Mouse (Mus musculus) myocyte (in vitro differentiated cells): ENCODE data around the gene Meis3. TPM values are rescaled to one million over a fixed set of nuclear protein-coding genes. Genes with fewer than 3 reads are reported as not detected.
A peak's percentile ranks its signal among the peaks of the same experiment; 100 is the strongest.

Experiments
- H3K27me3 ChIP-seq: one replicate; pipeline ENCODE4 v1.6.1; 2011; ENCODE audit not compliant: control insufficient read depth, insufficient read depth, insufficient read length
- H3K36me3 ChIP-seq: one replicate; pipeline ENCODE4 v1.6.1; 2011; ENCODE audit not compliant: control insufficient read depth, insufficient read depth
- H3K4me2 ChIP-seq: one replicate; pipeline ENCODE4 v1.6.1; 2011; ENCODE audit warnings: low read depth, control low read depth
- H3K4me3 ChIP-seq: one replicate; pipeline ENCODE4 v1.5.1; 2011; ENCODE audit warnings: mild to moderate bottlenecking, control low read depth, moderate library complexity
- H3K79me2 ChIP-seq: one replicate; pipeline ENCODE4 v1.6.1; 2011; ENCODE audit not compliant: control insufficient read depth, insufficient read depth
- H3ac ChIP-seq: one replicate; pipeline ENCODE4 v1.6.1; 2011; ENCODE audit not compliant: control insufficient read depth, insufficient read length
- CEBPB ChIP-seq: IDR thresholded peaks from 2 replicates; pipeline ENCODE4 v1.6.1; 2011; ENCODE audit warnings: mild to moderate bottlenecking, moderate library complexity; ENCODE audit not compliant: poor library complexity, insufficient read depth, severe bottlenecking
- E2F4 ChIP-seq: IDR thresholded peaks from one replicate; pipeline ENCODE4 v1.6.1; 2011; ENCODE audit warnings: mild to moderate bottlenecking, control low read depth, moderate library complexity; ENCODE audit not compliant: insufficient read depth
- MAX ChIP-seq: IDR thresholded peaks from one replicate; pipeline ENCODE4 v1.6.1; 2011; ENCODE audit warnings: low read depth, mild to moderate bottlenecking, control low read depth
- MYOD1 ChIP-seq, 3 experiments: IDR thresholded peaks; one replicate each; pipeline ENCODE4 v1.6.1; 2011; ENCODE audit warnings: control low read depth in 2 of 3, low read depth in 2 of 3, mild to moderate bottlenecking in 2 of 3, moderate library complexity in 1 of 3; ENCODE audit not compliant: insufficient read length in 2 of 3, control insufficient read depth in 1 of 3
- MYOG ChIP-seq, 3 experiments: IDR thresholded peaks; one replicate each; pipeline ENCODE4 v1.6.1; 2011; ENCODE audit warnings: control low read depth in 2 of 3, low read depth in 2 of 3, mild to moderate bottlenecking in 2 of 3; ENCODE audit not compliant: insufficient read length in 2 of 3, control insufficient read depth in 1 of 3, insufficient read depth in 1 of 3
- POLR2A ChIP-seq: IDR thresholded peaks from one replicate; pipeline ENCODE4 v1.6.1; 2011; ENCODE audit warnings: low read depth, mild to moderate bottlenecking, control low read depth, moderate library complexity; ENCODE audit not compliant: insufficient read length
- POLR2AphosphoS2 ChIP-seq: IDR thresholded peaks from one replicate; pipeline ENCODE4 v1.6.1; 2011; ENCODE audit warnings: low read depth, control low read depth; ENCODE audit not compliant: insufficient read length
- REST ChIP-seq: IDR thresholded peaks from one replicate; pipeline ENCODE4 v1.6.1; 2011; ENCODE audit warnings: mild to moderate bottlenecking, control low read depth, moderate library complexity; ENCODE audit not compliant: insufficient read depth, insufficient read length
- SRF ChIP-seq: IDR thresholded peaks from one replicate; pipeline ENCODE4 v1.6.1; 2011; ENCODE audit warnings: low read depth; ENCODE audit not compliant: control insufficient read depth, insufficient read length
- TCF12 ChIP-seq: IDR thresholded peaks from one replicate; pipeline ENCODE4 v1.6.1; 2011; ENCODE audit warnings: mild to moderate bottlenecking, control low read depth; ENCODE audit not compliant: poor library complexity, insufficient read depth, severe bottlenecking
- TCF3 ChIP-seq: IDR thresholded peaks from one replicate; pipeline ENCODE4 v1.6.1; 2011; ENCODE audit warnings: low read depth, control low read depth; ENCODE audit not compliant: insufficient read length
- USF1 ChIP-seq: IDR thresholded peaks from one replicate; pipeline ENCODE4 v1.6.1; 2011; ENCODE audit warnings: low read depth, mild to moderate bottlenecking, control low read depth, moderate library complexity
- polyA plus RNA-seq: library from polyadenylated mRNA; unstranded; fragments of >200 nt; fragmentation: generic; extraction: Trizol; gene quantifications from one replicate; pipeline ENCODE4 v1.2.1, GENCODE M21; 2012; ENCODE audit warnings: missing spikeins

The Meis3 gene
- polyA plus RNA-seq, 1 experiment = 2.2 TPM

DNA sequence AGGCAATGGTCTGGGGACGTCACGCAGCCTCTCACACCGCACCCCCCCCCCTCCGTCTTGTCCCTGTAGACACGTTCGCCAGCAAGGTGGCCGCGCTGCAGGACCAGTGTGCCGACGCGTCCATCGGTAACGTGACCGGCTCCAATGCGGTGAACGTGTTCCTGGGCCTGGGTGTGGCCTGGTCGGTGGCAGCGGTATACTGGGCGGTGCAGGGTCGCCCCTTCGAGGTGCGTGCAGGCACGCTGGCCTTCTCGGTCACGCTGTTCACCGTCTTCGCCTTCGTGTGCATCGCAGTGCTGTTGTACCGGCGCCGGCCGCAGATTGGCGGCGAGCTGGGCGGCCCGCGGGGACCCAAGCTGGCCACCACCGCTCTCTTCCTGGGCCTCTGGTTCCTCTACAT, 16.2 kb upstream of the Meis3 start:
- TF ChIP-seq REST (no peak), MYOG (IDR thresholded peaks at IDR 0.05; ENCODE audit: control insufficient read depth in 1 of 3, insufficient read depth in 1 of 3, insufficient read length in 2 of 3, low read depth in 2 of 3) (peak in 1 of 3 experiments; percentile 5)
- Histone ChIP-seq H3K79me2 (no peaks in the 10 kb centered on the region), H3K36me3 (no peaks in the 10 kb centered on the region), H3K4me2 (no peak overlapping the region), H3ac (no peak overlapping the region), H3K4me3 (no peak overlapping the region), H3K27me3 (no peaks in the 10 kb centered on the region)

DNA sequence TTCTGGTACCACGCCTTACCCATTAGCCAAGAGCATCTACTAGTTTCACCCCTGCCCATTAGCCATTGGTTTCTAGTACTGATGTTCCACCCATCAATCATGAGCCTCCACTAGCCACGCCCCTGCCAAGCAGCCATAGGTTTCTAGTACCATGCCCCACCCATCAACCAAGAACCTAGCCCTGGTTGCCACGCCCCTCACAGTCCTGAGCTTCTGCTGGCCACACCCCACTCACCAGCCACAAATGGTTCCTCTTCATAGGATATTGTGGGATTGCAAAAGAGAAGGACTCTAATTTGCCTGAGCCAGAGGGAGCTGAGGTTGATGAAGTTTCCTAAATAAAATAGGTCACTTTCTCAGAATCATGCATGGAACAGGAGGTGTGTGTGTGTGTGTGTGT, 14.2 kb upstream of the Meis3 start:
- TF ChIP-seq CEBPB (no peak), TCF12 (no peak), REST (no peak), E2F4 (no peak), POLR2AphosphoS2 (no peak), POLR2A (no peak), TCF3 (no peak), MAX (no peak), MYOD1 (IDR thresholded peaks at IDR 0.05; ENCODE audit: control insufficient read depth in 1 of 3, insufficient read length in 2 of 3, low read depth in 2 of 3) (no peak), MYOG (IDR thresholded peaks at IDR 0.05; ENCODE audit: control insufficient read depth in 1 of 3, insufficient read depth in 1 of 3, insufficient read length in 2 of 3, low read depth in 2 of 3) (no peak), SRF (no peak), USF1 (no peak)
- Histone ChIP-seq H3ac (no peak overlapping the region), H3K79me2 (no peaks in the 10 kb centered on the region), H3K4me3 (no peak overlapping the region), H3K27me3 (no peaks in the 10 kb centered on the region), H3K36me3 (no peaks in the 10 kb centered on the region), H3K4me2 (no peak overlapping the region)

DNA sequence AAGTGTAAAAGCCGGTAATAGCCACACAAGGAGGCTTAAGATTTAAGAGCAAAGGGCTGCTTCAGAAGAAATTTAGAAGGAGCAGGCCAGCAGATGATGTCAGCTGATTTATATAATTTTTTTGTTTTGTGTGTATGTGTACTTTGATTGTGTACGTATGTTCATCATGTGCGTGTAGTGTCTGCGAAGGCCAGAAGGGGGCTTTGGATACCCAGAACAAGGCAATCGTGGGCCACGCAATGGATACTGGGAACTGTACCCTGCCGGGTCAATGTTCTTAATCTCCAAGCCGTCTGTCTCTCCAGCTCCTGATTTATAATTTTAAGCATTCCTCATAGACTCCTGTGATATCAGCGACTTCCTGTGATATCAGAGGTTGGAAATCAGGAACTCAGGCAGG, 13.6 kb upstream of the Meis3 start:
- Histone ChIP-seq H3ac (no peak overlapping the region), H3K4me3 (no peak overlapping the region), H3K79me2 (no peaks in the 10 kb centered on the region), H3K36me3 (no peaks in the 10 kb centered on the region), H3K27me3 (no peaks in the 10 kb centered on the region), H3K4me2 (no peak overlapping the region)
- TF ChIP-seq USF1 (no peak), MYOD1 (IDR thresholded peaks at IDR 0.05; ENCODE audit: control insufficient read depth in 1 of 3, insufficient read length in 2 of 3, low read depth in 2 of 3) (no peak), MAX (no peak), SRF (no peak), E2F4 (no peak), MYOG (IDR thresholded peaks at IDR 0.05; ENCODE audit: control insufficient read depth in 1 of 3, insufficient read depth in 1 of 3, insufficient read length in 2 of 3, low read depth in 2 of 3) (no peak), TCF3 (no peak), CEBPB (no peak), REST (no peak), POLR2A (no peak), POLR2AphosphoS2 (no peak), TCF12 (no peak)

DNA sequence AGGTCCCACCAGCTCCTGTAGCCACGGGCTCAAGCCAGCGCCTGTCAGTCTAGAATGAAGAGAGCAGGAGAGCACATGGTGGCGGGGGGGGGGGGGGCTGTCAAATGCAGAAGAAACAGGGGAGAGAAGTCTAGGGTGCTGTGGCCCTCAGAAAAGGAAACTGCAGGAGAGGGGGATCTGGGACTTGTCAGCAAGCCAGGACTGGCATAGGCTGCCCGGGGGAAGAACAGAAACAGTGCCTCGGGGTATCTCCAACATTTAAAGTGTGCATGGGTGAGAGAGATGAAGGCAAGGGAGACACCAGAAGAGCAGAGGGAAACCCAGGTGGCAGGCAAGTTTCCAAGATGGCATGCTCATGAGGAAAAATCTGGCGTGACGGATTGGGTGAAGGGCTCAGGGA, 12.9 kb upstream of the Meis3 start:
- H3K4me3 ChIP-seq = no peak overlapping the region
- TF ChIP-seq MYOG (IDR thresholded peaks at IDR 0.05; ENCODE audit: control insufficient read depth in 1 of 3, insufficient read depth in 1 of 3, insufficient read length in 2 of 3, low read depth in 2 of 3) (no peak), E2F4 (no peak), USF1 (no peak), POLR2A (no peak), TCF12 (no peak), REST (no peak), MAX (no peak), CEBPB (no peak), MYOD1 (IDR thresholded peaks at IDR 0.05; ENCODE audit: control insufficient read depth in 1 of 3, insufficient read length in 2 of 3, low read depth in 2 of 3) (no peak), TCF3 (no peak), POLR2AphosphoS2 (no peak), SRF (no peak)
- no peak overlapping the region for H3ac ChIP-seq

DNA sequence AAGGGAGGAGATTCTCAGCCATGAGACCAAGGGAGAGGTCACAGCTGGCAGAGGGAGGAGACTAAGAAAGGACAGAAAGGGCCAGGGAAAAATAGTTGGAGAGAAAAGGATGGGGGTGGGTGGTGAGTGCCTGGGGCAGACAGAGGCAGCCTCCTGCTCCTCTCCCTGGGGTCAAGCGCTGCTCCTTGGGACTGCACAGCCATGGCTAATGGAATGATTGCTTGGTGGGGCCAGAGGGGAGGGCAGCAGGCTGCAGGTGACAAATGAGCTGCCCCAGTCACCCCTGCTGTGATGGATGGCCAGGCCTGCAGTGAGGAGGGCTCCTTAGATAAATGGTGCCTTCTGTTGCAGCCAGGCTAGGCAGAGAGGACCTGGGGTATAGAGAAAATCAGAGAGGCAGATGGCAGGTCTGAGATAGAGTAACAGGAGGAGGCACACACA, 2.7 kb upstream of the Meis3 start:
- Histone ChIP-seq H3ac (no peak overlapping the region), H3K27me3 (peaks cover 14% of the 10 kb centered on the region), H3K4me3 (no peak overlapping the region), H3K36me3 (no peaks in the 10 kb centered on the region), H3K4me2 (no peak overlapping the region), H3K79me2 (no peaks in the 10 kb centered on the region)
- no peak for TF ChIP-seq POLR2AphosphoS2
- no peak for TF ChIP-seq CEBPB
- TF ChIP-seq MYOD1 (IDR thresholded peaks at IDR 0.05; ENCODE audit: control insufficient read depth in 1 of 3, insufficient read length in 2 of 3, low read depth in 2 of 3) = no peak
- TF ChIP-seq TCF12 = no peak
- TF ChIP-seq REST = no peak
- TF ChIP-seq E2F4 = no peak
- TF ChIP-seq SRF = no peak
- TF ChIP-seq POLR2A = no peak
- no peak for TF ChIP-seq TCF3
- TF ChIP-seq USF1 = no peak
- TF ChIP-seq MAX = no peak
- no peak for TF ChIP-seq MYOG (IDR thresholded peaks at IDR 0.05; ENCODE audit: control insufficient read depth in 1 of 3, insufficient read depth in 1 of 3, insufficient read length in 2 of 3, low read depth in 2 of 3)

More for the DNA sequence above, 12.9 kb upstream of the Meis3 start:
- Histone ChIP-seq H3K27me3 (no peaks in the 10 kb centered on the region), H3K36me3 (no peaks in the 10 kb centered on the region), H3K4me2 (no peak overlapping the region), H3K79me2 (no peaks in the 10 kb centered on the region)
